Mouse (Mus musculus) liver, embryonic 14.5 days (tissue): ENCODE results near the gene Usp19.

Experiments
- CTCF ChIP-seq: IDR thresholded peaks from 2 replicates; pipeline ENCODE4 v1.5.1; 2016; ENCODE audit warnings: antibody characterized with exemption, low read depth, control low read depth
- EP300 ChIP-seq: IDR thresholded peaks from 2 replicates; pipeline ENCODE4 v1.6.1; 2016; ENCODE audit warnings: antibody characterized with exemption, low read depth

DNA sequence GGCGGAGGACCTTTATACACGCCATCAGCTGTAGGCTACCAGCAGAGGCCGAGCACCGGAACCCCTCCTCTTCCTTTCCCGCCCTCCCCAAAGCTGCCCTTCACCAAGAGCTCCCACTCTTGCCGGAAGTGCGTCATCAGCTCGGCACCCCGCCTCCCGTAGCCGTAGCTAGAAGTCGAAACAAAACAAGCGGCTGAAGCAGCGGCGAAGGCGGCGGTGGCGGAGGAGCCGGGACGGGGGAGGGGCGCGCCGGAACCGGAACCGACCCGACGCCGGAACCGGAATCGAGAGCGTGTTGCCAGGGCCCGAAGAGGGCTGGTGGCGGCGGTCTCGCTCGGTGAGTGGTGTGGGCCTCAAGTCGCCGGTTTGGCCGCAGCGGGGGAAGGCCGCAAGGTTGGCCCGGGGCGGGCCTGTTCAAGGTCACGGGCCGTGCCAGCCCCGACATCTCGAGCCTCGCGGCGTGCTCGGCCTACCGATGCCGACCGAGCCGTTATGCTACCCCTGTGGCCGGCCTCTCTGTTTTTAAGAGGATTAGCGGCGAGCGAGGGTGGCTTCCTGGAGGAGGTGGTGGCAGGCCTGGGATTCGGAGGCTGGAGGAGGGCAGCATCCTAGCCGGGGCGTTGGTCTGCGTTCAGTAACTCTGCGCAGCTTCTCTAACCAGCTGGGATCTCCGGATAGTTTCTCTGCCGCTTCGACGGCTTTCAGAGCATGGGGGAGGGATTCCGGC lies at the start of gene Usp19:
- TF ChIP-seq CTCF (0 out of 2 replicates have a peak, but pooled peaks have one; percentile 3), EP300 (no peak)
